Mouse (Mus musculus): Measurements from ENCODE around the gene Mtcl1. TPM values are rescaled to one million over a fixed set of nuclear protein-coding genes. Genes with fewer than 3 reads are reported as not detected.

Gene Mtcl1
- total RNA-seq (2021), result 10 to 100 TPM; 31.7 to 44.8 TPM
- long read RNA-seq, experiment 1, partial matches to known transcripts, result 3 of 12 reads
- long read RNA-seq, experiment 1, other reads (novel, unspliced or antisense), result 9 of 12 reads
- long read RNA-seq, experiment 2, full-length matches to known transcripts, result 1 of 17 reads
- long read RNA-seq, experiment 2, partial matches to known transcripts, result 13 of 17 reads
- long read RNA-seq, experiment 2, other reads (novel, unspliced or antisense), result 3 of 17 reads

DNA sequence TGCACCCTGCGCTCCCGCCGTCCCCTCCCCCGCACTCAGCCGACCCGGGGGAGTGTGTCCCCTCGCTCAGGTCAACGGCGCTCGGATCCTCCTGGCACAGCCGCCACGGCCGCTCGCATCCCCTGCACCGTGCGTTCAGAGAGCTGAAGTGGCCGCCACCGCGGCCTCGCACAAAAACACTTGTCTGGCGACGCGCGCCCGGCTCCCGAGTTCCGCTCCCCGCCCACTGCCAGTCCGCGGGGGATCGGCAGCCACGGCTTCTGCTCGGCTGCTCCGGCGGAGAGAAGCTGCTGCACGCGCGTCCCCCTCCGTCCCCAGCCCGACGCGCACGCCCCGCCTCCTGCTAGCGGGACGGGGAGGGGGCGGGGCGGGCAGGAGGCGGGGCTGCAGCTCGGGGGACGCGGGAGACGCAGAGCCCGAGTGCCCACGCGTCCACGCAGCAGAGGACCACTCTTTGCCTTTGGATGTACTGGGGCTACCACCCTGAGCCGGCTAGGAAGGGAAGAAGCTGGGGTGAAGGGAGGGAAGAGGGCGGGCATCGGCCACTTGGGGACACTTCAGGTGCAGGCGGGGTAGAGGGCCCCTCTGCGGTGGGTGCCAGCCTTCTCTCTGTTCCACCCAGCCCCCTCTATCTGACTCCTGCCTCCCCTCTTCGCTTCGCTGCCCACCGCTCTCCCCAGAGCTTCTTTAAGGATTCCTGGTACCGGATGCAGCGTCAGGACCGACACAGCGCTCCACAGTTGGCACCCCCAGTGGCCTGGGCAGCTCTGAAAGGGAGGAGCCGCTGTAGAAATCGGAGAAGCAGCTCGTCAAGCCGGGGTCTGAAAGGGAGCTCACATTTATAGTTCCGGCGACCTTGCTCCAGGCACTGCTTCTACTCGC, at the start of gene Mtcl1:
Gene Mtcl1 (minus strand): TSS at position 291 of the 882 bp plus-strand sequence.
- peak; percentile 37 for TF ChIP-seq CTCF (conservative IDR thresholded peaks at IDR 0.05)
- H3K27ac ChIP-seq, result peak within 1 kb of the TSS; percentile 94
- peak; percentile 80 to 83 for DNase-seq (ENCODE audit: low spot score in 2 of 2)
- H3K4me3 ChIP-seq, result peak within 1 kb of the TSS; percentile 93

- no peak for TF ChIP-seq CTCF (conservative IDR thresholded peaks at IDR 0.05)
- no peak for DNase-seq (ENCODE audit: low spot score in 2 of 2)
- no peak overlapping the region for H3K27ac ChIP-seq
- H3K4me3 ChIP-seq, result no peak overlapping the region
Observed at GRCm38 (mm10) chr17:66498598-66498997, 49.0 kb upstream of the Mtcl1 start.

- TF ChIP-seq CTCF (conservative IDR thresholded peaks at IDR 0.05), result no peak
- Histone ChIP-seq H3K4me3 (no peak overlapping the region), H3K27ac (no peak overlapping the region)
- no peak for DNase-seq (ENCODE audit: low spot score in 2 of 2)
Observed at GRCm38 (mm10) chr17:66496589-66496988, 47.0 kb upstream of the Mtcl1 start.

DNA sequence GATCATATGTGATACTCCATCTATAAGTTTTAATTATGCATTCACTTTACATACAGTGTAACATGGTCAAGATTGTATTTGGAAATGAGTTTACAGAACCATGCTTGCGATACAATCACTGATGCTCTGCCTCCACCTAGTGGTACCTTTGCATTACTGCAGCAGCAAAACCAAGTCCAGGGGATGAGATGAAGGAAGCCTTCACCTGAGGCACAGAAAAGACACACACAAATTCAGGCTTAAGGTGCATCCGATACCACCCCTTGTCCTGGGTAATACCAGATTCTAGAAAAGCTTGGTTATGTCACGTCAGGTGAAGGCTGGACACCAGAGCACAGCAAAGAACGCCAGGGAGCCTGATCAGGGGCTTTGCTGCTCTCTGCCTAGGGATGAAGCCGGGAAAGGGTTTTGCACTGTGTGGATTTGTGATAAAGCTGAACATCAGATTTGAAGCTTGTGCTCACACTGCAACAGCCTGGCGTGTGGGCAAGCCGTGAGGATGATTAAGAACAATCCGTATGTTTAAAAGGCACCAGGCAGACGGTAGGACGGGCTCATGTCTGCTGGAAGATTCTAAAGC, 40.6 kb upstream of the Mtcl1 start:
- peak; percentile 64 to 84 for DNase-seq (ENCODE audit: low spot score in 2 of 2)
- TF ChIP-seq CTCF (conservative IDR thresholded peaks at IDR 0.05), result peak; percentile 99
- peak overlapping the region; percentile 68; the same call in 1 of the 2 replicates for H3K27ac ChIP-seq
- no peak overlapping the region for H3K4me3 ChIP-seq

GRCm38 (mm10) chr17:66486576-66486975, 37.0 kb upstream of the Mtcl1 start:
- TF ChIP-seq CTCF (conservative IDR thresholded peaks at IDR 0.05), result no peak
- no peak overlapping the region for H3K27ac ChIP-seq
- DNase-seq (ENCODE audit: low spot score in 2 of 2), result no peak
- H3K4me3 ChIP-seq, result no peak overlapping the region

DNA sequence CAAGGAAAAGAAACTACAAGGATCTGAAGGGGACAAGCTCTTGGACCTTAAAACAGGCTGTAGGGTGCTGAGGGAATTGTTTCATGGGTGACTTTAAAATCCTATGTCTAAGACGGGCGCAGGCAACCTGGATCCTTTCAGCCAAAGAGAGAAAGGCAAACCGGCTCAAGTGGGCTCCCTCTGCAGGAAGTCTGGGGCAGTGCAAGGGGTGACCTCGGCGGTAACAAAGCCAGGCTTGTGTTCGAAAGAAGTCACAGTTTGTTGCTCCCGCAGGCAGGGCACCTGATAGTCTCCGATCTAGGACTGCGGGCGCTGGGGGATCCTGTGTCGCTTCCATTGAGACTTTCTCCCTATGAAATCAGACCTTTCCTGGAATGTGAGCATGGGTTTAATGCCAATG, 36.2 kb upstream of the Mtcl1 start:
- peak; percentile 69 to 84 for DNase-seq (ENCODE audit: low spot score in 2 of 2)
- Histone ChIP-seq H3K27ac (no peak overlapping the region), H3K4me3 (no peak overlapping the region)
- TF ChIP-seq CTCF (conservative IDR thresholded peaks at IDR 0.05), result peak; percentile 98

- Histone ChIP-seq H3K4me3 (no peak overlapping the region), H3K27ac (no peak overlapping the region)
- TF ChIP-seq CTCF (conservative IDR thresholded peaks at IDR 0.05), result no peak
- no peak for DNase-seq (ENCODE audit: low spot score in 2 of 2)
Observed at GRCm38 (mm10) chr17:66484965-66485364, 35.4 kb upstream of the Mtcl1 start.

DNA sequence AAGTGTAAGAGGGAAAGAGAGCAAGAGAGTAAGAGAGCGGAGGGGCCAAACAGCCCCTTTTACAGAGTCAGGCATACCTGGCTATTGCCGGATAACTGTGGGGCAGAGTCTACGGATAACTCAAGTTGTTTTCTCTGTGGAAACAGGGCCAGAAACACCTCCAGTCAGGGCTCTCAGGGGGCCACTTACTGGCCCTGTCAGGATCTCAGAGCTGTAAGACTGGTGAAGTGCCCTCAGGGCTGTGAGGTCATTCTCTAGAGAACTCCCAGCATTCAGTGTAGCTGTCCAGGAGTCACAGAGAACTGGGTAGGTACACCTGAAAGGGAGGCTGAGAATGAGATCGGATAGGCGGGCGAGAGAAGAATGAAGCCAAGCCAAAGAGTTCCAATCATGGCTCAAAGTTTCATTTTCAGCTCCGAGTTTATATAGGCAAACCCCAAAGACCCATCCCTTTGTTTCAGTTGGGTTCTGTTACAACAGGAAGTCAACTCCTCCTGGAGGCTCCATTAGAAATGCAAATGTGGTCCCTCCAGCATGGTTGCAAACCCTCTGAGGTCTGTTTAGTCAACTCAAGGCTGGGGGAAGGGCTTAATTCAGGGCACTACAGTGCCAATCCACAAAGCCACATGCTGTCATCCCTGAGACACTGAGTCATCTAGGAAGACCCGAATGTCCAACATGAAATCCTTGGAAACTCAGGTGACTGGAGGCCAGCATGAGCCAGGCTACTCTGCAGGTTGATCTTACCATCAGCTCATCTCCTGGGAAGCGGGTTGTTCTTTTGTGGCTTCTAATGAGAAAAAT, 34.3 kb upstream of the Mtcl1 start:
- TF ChIP-seq CTCF (conservative IDR thresholded peaks at IDR 0.05), result no peak
- Histone ChIP-seq H3K4me3 (no peak overlapping the region), H3K27ac (no peak overlapping the region)
- DNase-seq (ENCODE audit: low spot score in 2 of 2), result no peak

DNA sequence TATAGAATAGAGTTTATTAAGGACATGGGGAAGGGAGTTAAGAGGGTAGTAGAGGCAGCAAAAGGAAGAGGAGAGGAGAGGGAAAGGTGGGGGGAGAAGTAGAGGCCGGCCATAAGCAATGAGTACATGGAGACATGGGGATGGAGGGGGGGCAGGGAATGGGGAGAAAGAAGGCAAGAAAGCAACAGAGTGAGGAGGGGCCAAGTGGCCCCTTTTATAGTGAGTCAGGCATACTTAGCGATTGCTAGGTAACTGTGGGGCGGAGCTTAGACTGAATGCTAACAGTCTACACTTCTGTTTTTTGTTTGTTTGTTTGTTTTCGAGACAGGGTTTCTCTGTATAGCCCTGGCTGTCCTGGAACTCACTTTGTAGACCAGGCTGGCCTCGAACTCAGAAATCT, 31.7 kb upstream of the Mtcl1 start:
- no peak for TF ChIP-seq CTCF (conservative IDR thresholded peaks at IDR 0.05)
- no peak for DNase-seq (ENCODE audit: low spot score in 2 of 2)
- H3K27ac ChIP-seq, result no peak overlapping the region
- H3K4me3 ChIP-seq, result no peak overlapping the region

DNA sequence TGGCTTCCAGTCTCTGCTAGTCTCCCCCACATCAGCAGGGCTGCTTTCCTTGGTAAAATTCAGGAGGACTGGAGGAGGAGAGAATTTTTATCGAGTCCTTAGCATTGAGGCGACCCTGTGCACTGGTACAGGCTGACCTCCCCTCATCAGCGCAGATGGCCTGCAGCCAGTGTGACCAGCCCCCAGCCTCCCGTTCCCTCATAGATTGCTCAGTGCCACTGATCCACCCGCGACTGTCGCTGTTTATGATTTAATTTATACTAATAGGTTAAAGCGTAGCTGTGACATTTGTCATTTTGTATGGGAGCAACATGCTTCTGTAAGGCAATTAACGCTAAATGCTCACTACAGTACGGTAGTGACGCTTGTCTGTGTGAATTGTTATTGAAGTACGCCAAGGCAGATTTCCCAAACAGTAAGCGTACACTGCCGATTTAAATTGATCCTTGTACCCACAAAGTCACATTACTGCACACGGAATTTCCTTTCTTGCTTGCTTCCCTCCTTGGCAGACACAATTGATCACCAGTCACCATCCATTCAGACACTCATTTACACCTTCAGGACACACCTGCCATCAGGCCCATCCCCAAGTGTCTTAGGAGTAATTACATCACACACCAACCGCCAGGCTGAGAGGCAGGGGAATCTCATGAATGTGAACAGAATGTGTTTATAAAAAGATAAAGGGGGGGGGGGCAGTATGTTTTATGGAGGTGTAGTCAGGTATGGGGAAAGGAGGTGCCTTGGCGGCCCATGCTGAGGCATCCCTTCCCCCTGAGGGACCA, 31.1 kb upstream of the Mtcl1 start:
- no peak for DNase-seq (ENCODE audit: low spot score in 2 of 2)
- no peak for TF ChIP-seq CTCF (conservative IDR thresholded peaks at IDR 0.05)
- no peak overlapping the region for H3K27ac ChIP-seq

DNA sequence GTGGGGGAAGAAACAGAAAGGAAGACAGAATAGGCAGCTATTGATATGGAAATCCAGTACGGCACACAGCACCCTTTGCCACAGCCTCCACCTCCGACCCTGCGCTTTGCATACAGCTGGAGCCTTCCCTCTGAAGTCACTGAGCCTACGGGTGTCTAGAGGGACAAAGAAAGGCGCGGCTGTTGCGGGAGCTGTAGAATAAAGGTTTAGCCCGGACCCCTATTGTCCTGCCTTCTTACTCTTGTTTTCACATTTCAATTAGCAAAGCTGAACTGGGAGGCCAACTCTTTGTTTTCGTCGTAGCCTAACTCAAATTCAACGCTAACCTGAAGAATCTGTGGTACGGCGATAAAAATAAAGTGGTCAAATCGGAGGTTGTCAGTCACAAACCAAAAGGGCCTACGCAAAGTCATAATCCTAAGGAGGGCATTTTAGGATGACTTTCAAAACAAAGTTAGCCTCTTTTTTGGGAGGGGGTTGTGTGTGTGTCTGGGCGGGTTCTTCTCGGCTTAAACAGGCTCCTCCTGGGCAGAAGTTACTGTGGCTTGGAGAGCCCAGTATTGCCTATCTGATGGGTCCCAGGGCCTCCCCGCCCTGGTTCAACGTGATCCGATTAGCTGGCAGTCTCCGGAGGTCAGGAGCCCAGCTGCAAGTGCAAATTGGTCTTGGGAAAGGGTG, 30.4 kb upstream of the Mtcl1 start:
- no peak for DNase-seq (ENCODE audit: low spot score in 2 of 2)
- Histone ChIP-seq H3K27ac (no peak overlapping the region), H3K4me3 (no peak overlapping the region)
- TF ChIP-seq CTCF (conservative IDR thresholded peaks at IDR 0.05), result no peak

More for the DNA sequence above, 31.1 kb upstream of the Mtcl1 start:
- no peak overlapping the region for H3K4me3 ChIP-seq
